Mouse (Mus musculus) limb, embryonic 10.5 days (tissue): ENCODE data around the gene Cadm1. TPM values are rescaled to one million over a fixed set of nuclear protein-coding genes. Genes with fewer than 3 reads are reported as not detected.

ENCODE experiments used
- DNase-seq: peaks from one replicate; pipeline ENCODE4 v3.0.0-alpha.2; 2017; ENCODE audit warnings: low spot score
- H3K27ac ChIP-seq: fragments of 300-500 bp; sonication (generic); 2 replicates; pipeline ENCODE4 v1.5.1; 2016; ENCODE audit warnings: mild to moderate bottlenecking
- H3K27me3 ChIP-seq: fragments of 300-500 bp; sonication (generic); 2 replicates; pipeline ENCODE4 v1.6.1; 2016; ENCODE audit warnings: low read depth, mild to moderate bottlenecking; ENCODE audit not compliant: poor library complexity, severe bottlenecking
- H3K36me3 ChIP-seq: fragments of 300-500 bp; sonication (generic); 2 replicates; pipeline ENCODE4 v1.6.1; 2016; ENCODE audit warnings: mild to moderate bottlenecking, moderate library complexity
- H3K4me1 ChIP-seq: fragments of 300-500 bp; sonication (generic); 2 replicates; pipeline ENCODE4 v1.6.1; 2016
- H3K4me3 ChIP-seq: fragments of 300-500 bp; sonication (generic); 2 replicates; pipeline ENCODE4 v1.5.1; 2016; ENCODE audit warnings: mild to moderate bottlenecking, moderate library complexity
- H3K9me3 ChIP-seq: fragments of 300-500 bp; sonication (generic); replicated peaks from 2 replicates; pipeline ENCODE4 v1.6.1; 2016; ENCODE audit warnings: mild to moderate bottlenecking
- WGBS: fragments of 180-500 bp; shearing (Covaris S2); methylation state at CpG from one replicate; pipeline ENCODE4 v1.1.7; 2016; 5-methylcytosine and 5-hydroxymethylcytosine counted together
- polyA plus RNA-seq: library from polyadenylated mRNA; unstranded; fragments of >200 nt; fragmentation: Nextera tagmentation; extraction: Ambion mirVana; gene quantifications from 2 replicates; pipeline ENCODE4 v1.2.1, GENCODE M21; 2016

Gene Cadm1
- polyA plus RNA-seq, 1 experiment from 2014 or later = 49.1 TPM

- no peaks in the 10 kb centered on the region for H3K27me3 ChIP-seq
- WGBS = 94% methylated on average over 6 of the region's 6 CpGs
- H3K9me3 ChIP-seq = no peaks in the 10 kb centered on the region
- no peak for DNase-seq
- H3K4me3 ChIP-seq = no peak overlapping the region
- no peak overlapping the region for H3K27ac ChIP-seq
- no peaks in the 10 kb centered on the region for H3K36me3 ChIP-seq
- 0 out of 2 replicates have a peak, but pooled peaks cover 4% of the 10 kb centered on the region for H3K4me1 ChIP-seq
These were observed 129.6 kb downstream of the Cadm1 start for GRCm38 (mm10) chr9:47659366-47660090.

GRCm38 (mm10) chr9:47661611-47662010, 131.6 kb downstream of the Cadm1 start:
- H3K4me3 ChIP-seq = no peak overlapping the region
- 91% methylated on average over 7 of the region's 7 CpGs for WGBS
- no peak overlapping the region for H3K27ac ChIP-seq
- no peaks in the 10 kb centered on the region for H3K9me3 ChIP-seq
- no peaks in the 10 kb centered on the region for H3K4me1 ChIP-seq
- H3K36me3 ChIP-seq = no peaks in the 10 kb centered on the region
- no peak for DNase-seq
- H3K27me3 ChIP-seq = no peaks in the 10 kb centered on the region

DNA sequence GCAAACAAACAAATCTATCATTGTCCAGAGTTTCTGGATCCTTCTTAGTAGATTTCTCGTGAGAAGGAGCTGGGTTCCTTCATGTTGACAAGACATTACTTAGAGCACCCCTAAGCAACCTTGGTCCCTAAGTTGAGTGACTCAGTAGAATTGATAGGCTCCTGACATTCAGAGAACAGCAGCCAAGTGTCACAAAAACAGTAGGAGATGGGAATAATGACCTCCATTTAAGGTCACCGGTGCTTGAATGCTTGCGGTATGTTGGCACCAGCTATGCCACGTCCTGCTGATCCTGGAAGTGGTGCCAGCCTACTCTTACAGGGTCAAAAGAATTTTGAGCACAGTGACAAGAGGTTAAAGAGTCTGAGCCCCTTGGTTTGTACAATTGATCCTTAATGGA, 139.2 kb downstream of the Cadm1 start:
- DNase-seq = no peak
- H3K4me3 ChIP-seq = no peak overlapping the region
- no peaks in the 10 kb centered on the region for H3K27me3 ChIP-seq
- no peak overlapping the region for H3K27ac ChIP-seq
- H3K4me1 ChIP-seq = peaks cover 36% of the 10 kb centered on the region
- 87% methylated on average over 4 of the region's 4 CpGs for WGBS
- H3K36me3 ChIP-seq = no peaks in the 10 kb centered on the region
- H3K9me3 ChIP-seq = no peaks in the 10 kb centered on the region

DNA sequence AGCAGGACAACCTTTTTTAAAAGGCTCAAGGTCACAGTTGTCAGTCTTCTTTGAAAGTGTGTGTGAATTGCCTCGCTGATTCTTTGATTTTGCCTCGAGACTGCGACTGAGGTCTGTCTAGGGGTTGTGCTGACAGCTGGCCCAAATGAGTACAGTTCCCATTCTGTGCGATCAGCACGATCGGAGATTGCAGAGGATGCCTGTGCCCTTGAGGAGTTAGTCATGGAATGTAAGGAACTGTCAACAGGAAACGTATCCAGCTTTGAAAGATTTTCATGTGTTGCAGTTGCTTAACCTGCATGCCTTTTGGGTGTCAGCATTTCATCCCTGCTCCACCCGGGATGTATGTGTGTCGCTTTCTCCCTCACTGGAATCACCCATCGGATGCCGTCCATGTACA, 141.6 kb downstream of the Cadm1 start:
- WGBS = 74% methylated on average over 11 of the region's 11 CpGs
- no peaks in the 10 kb centered on the region for H3K36me3 ChIP-seq
- DNase-seq = peak; percentile 26
- H3K27ac ChIP-seq = no peak overlapping the region
- H3K4me3 ChIP-seq = no peak overlapping the region
- peaks cover 45% of the 10 kb centered on the region for H3K4me1 ChIP-seq
- no peaks in the 10 kb centered on the region for H3K27me3 ChIP-seq
- no peaks in the 10 kb centered on the region for H3K9me3 ChIP-seq

- WGBS = 76% methylated on average over 11 of the region's 11 CpGs
- DNase-seq = no peak
- Histone ChIP-seq H3K27ac (no peak overlapping the region), H3K36me3 (no peaks in the 10 kb centered on the region), H3K27me3 (no peaks in the 10 kb centered on the region), H3K4me3 (no peak overlapping the region), H3K4me1 (peaks cover 40% of the 10 kb centered on the region), H3K9me3 (no peaks in the 10 kb centered on the region)
These were observed 145.1 kb downstream of the Cadm1 start for GRCm38 (mm10) chr9:47674766-47675713.

DNA sequence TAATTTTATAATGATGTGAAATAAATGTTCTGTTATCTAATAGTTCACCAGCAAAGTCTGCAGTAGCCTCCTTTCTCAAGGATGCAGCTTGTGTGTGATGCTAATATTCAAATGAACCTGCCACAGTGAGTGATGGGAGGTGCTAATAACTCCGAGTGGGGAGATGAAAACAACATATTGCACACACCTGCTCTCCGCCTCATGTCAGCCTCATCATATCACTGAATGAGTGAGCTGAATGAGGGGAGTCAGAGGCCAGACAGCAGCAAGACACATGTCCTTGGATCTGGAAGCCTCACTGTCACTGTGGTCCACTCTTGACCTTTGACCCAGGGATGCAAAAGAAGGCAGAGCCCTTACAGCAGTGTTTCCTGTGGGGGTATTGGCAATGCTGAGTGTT, 156.9 kb downstream of the Cadm1 start:
- Histone ChIP-seq H3K4me1 (peaks cover 27% of the 10 kb centered on the region), H3K27me3 (no peaks in the 10 kb centered on the region), H3K4me3 (no peak overlapping the region), H3K27ac (no peak overlapping the region), H3K36me3 (no peaks in the 10 kb centered on the region), H3K9me3 (no peaks in the 10 kb centered on the region)
- DNase-seq = no peak
- WGBS = 73% methylated on average over 2 of the region's 2 CpGs

DNA sequence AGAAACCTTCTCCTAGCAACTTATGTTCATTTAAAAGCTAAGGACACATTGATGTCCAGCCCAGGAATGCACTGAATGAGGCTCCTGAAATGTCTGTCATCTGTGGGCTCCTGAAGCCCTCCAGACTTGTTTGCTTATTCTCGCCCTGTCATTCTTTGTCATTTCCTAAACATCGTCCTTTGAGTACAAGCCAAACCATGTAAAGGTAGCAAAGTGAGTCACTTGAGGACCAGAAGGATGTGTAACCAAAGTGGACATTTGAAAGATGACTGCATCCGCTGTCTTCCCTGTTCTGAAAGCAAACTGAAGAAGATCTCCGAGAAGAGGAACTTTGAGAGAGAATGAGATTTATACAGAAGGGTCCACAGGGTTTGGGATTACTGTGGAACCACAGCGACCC, 157.6 kb downstream of the Cadm1 start:
- Histone ChIP-seq H3K4me1 (peaks cover 20% of the 10 kb centered on the region), H3K27ac (no peak overlapping the region), H3K9me3 (no peaks in the 10 kb centered on the region), H3K27me3 (no peaks in the 10 kb centered on the region), H3K36me3 (no peaks in the 10 kb centered on the region), H3K4me3 (no peak overlapping the region)
- WGBS = 93% methylated on average over 5 of the region's 5 CpGs
- no peak for DNase-seq

DNA sequence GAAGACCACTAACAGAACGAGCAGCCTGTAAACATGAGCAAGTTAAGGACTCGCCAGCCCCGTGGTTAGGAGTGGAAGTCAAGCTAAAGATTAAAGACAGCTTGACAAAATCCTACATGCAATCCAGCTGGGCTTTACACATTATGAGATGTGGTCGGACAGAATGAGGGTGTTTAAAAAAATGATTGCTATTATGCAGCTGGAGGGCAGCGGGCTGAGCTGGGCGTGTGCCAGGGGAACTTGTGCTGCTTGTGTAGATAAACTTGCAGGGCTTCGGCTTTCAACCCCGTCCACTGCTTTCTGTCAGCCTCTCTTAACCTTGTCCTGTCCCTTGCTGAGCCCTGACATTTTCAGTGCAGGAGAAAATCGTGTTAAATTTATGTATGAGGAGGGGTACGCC, 158.3 kb downstream of the Cadm1 start:
- H3K27ac ChIP-seq = no peak overlapping the region
- WGBS = 72% methylated on average over 10 of the region's 10 CpGs
- no peaks in the 10 kb centered on the region for H3K9me3 ChIP-seq
- H3K27me3 ChIP-seq = no peaks in the 10 kb centered on the region
- no peak overlapping the region for H3K4me3 ChIP-seq
- no peaks in the 10 kb centered on the region for H3K36me3 ChIP-seq
- no peak for DNase-seq
- H3K4me1 ChIP-seq = peaks cover 19% of the 10 kb centered on the region

DNA sequence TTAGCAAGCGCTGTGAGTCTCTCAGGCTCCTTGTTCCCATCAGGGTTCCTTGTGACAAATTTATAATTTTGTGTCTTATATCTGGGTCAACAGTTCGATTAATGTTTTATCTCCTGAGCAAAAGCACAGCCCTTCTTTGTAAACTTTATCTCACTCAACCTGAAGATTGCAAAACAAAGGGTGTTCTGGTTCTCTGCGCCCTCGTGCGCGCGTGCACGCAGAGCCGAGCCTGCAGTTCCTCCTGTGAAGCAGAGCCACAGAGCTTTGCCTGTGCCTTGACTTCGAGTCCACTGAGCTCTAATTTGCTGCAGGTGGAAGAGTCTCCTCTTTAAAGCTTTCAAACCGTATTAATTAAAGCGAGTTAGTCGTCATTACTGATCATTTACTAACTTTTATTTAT, 162.9 kb downstream of the Cadm1 start:
- H3K27me3 ChIP-seq = no peaks in the 10 kb centered on the region
- no peaks in the 10 kb centered on the region for H3K36me3 ChIP-seq
- H3K4me3 ChIP-seq = no peak overlapping the region
- H3K4me1 ChIP-seq = peaks cover 13% of the 10 kb centered on the region
- DNase-seq = no peak
- no peaks in the 10 kb centered on the region for H3K9me3 ChIP-seq
- no peak overlapping the region for H3K27ac ChIP-seq
- WGBS = 61% methylated on average over 13 of the region's 13 CpGs

GRCm38 (mm10) chr9:47699026-47699425, 169.1 kb downstream of the Cadm1 start:
- no peaks in the 10 kb centered on the region for H3K27me3 ChIP-seq
- no peak overlapping the region for H3K4me3 ChIP-seq
- DNase-seq = peak; percentile 58
- H3K36me3 ChIP-seq = no peaks in the 10 kb centered on the region
- no peaks in the 10 kb centered on the region for H3K9me3 ChIP-seq
- no peaks in the 10 kb centered on the region for H3K4me1 ChIP-seq
- H3K27ac ChIP-seq = no peak overlapping the region
- 64% methylated on average over 3 of the region's 3 CpGs for WGBS

GRCm38 (mm10) chr9:47700021-47700420, 170.0 kb downstream of the Cadm1 start:
- 96% methylated on average over 5 of the region's 5 CpGs for WGBS
- no peak for DNase-seq
- no peaks in the 10 kb centered on the region for H3K4me1 ChIP-seq

DNA sequence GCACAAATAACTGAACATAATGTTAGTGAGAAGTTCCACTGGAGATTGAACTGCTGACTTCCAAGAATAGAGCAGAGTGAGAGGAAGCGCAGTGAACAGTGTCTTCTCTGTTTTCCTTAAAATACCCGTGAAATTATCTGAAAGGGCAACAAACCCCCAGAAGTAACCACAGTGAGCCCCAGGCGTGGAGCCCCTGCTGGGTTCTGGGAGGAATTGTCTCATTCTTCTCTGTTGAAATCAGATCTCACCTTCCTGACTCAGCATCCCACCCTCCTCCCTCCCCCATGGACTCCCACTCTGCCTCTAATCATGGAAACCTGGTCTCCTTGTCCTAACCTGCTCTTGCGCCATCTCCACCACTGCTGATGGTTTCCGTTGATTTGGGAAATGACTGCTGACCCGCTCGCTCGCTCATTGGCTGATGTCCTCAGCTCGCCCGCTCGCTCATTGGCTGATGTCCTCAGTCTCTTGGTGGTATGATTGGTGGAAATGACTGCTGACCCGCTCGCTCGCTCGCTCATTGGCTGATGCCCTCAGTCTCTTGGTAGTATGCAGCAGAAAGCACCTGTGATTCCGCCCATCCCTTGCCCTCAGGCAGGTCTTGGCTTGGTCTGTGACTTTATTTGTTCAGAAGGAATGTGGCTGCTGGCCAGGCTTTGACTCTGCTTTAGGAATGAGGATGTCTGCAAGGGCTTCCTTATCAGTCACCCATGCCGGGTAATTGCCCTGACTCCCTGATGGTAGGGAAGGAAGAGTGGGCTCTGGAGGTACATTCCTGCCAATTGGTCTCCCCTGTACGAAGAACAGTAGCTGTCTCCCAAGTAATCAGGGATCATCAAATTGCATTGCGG, 173.3 kb downstream of the Cadm1 start:
- Histone ChIP-seq H3K4me3 (no peak overlapping the region), H3K27me3 (no peaks in the 10 kb centered on the region), H3K9me3 (no peaks in the 10 kb centered on the region), H3K4me1 (peaks cover 6% of the 10 kb centered on the region; the same call in 1 of the 2 replicates), H3K27ac (no peak overlapping the region), H3K36me3 (no peaks in the 10 kb centered on the region)
- no peak for DNase-seq
- WGBS = 91% methylated on average over 19 of the region's 19 CpGs

More at GRCm38 (mm10) chr9:47700021-47700420, 170.0 kb downstream of the Cadm1 start:
- Histone ChIP-seq H3K27ac (no peak overlapping the region), H3K4me3 (no peak overlapping the region), H3K36me3 (no peaks in the 10 kb centered on the region), H3K9me3 (no peaks in the 10 kb centered on the region), H3K27me3 (no peaks in the 10 kb centered on the region)
